Mouse (Mus musculus) liver, embryonic 16.5 days (tissue): ENCODE measurements around the gene 9630041A04Rik. TPM values are rescaled to one million over a fixed set of nuclear protein-coding genes. Genes with fewer than 3 reads are reported as not detected.

ENCODE experiments used
- ATAC-seq: fragments of 200-750 bp; cut with Nextera tagmentation; 2 replicates; pipeline ENCODE4 v1.8.0; 2017; ENCODE audit warnings: low read depth, mild to moderate bottlenecking, moderate number of reproducible peaks, moderate library complexity
- H3K27ac ChIP-seq: fragments of 300-500 bp; sonication (generic); 2 replicates; pipeline ENCODE4 v1.5.1; 2014; ENCODE audit warnings: mild to moderate bottlenecking, low read length
- H3K27me3 ChIP-seq: fragments of 300-500 bp; sonication (generic); 2 replicates; pipeline ENCODE4 v1.6.1; 2014; ENCODE audit warnings: low read depth, low read length, mixed read lengths; ENCODE audit not compliant: control insufficient read depth, insufficient read depth
- H3K36me3 ChIP-seq: fragments of 300-500 bp; sonication (generic); 2 replicates; pipeline ENCODE4 v1.6.1; 2014; ENCODE audit warnings: mild to moderate bottlenecking; ENCODE audit not compliant: control insufficient read depth, insufficient read depth
- H3K4me1 ChIP-seq: fragments of 300-500 bp; sonication (generic); 2 replicates; pipeline ENCODE4 v1.6.1; 2014; ENCODE audit warnings: low read depth, low read length, mixed read lengths; ENCODE audit not compliant: control insufficient read depth
- H3K4me2 ChIP-seq: fragments of 300-500 bp; sonication (generic); 2 replicates; pipeline ENCODE4 v1.6.1; 2014; ENCODE audit warnings: low read depth, low read length, mixed read lengths
- H3K4me3 ChIP-seq: fragments of 300-500 bp; sonication (generic); 2 replicates; pipeline ENCODE4 v1.5.1; 2014; ENCODE audit warnings: low read depth, mild to moderate bottlenecking, low read length
- H3K9ac ChIP-seq: fragments of 300-500 bp; sonication (generic); 2 replicates; pipeline ENCODE4 v1.6.1; 2014; ENCODE audit warnings: low read depth, low read length
- H3K9me3 ChIP-seq: fragments of 300-500 bp; sonication (generic); replicated peaks from 2 replicates; pipeline ENCODE4 v1.6.1; 2016; ENCODE audit warnings: low read length; ENCODE audit not compliant: control insufficient read depth
- WGBS: fragments of 180-500 bp; shearing (Covaris S2); extraction: QIAGEN DNeasy Blood & Tissue Kit; methylation state at CpG from one replicate; pipeline ENCODE4 v1.1.7; 2014; ENCODE audit not compliant: insufficient replicate concordance; 5-methylcytosine and 5-hydroxymethylcytosine counted together
- polyA plus RNA-seq: library from polyadenylated mRNA; unstranded; fragments of >200 nt; fragmentation: Nextera tagmentation; extraction: Ambion mirVana; gene quantifications from 2 replicates; pipeline ENCODE4 v1.2.1, GENCODE M21; 2015

Gene 9630041A04Rik
- polyA plus RNA-seq, 1 experiment from 2014 or later, result not detected

- H3K9me3 ChIP-seq, result no peaks in the 10 kb centered on the region
- no peak overlapping the region for H3K9ac ChIP-seq
- ATAC-seq, result no peak
- WGBS, result 63% methylated on average over 4 of the region's 4 CpGs
- no peak overlapping the region for H3K4me2 ChIP-seq
- H3K36me3 ChIP-seq, result no peaks in the 10 kb centered on the region
- H3K4me3 ChIP-seq, result no peak overlapping the region
- H3K27ac ChIP-seq, result no peak overlapping the region
- peaks cover 7% of the 10 kb centered on the region for H3K4me1 ChIP-seq
- H3K27me3 ChIP-seq, result no peaks in the 10 kb centered on the region
These were observed 76.4 kb downstream of the 9630041A04Rik start for GRCm38 (mm10) chr9:101938066-101938465.

- Histone ChIP-seq H3K9ac (no peak overlapping the region), H3K4me1 (peaks cover 7% of the 10 kb centered on the region), H3K27me3 (no peaks in the 10 kb centered on the region), H3K4me2 (no peak overlapping the region), H3K27ac (no peak overlapping the region), H3K4me3 (no peak overlapping the region), H3K9me3 (no peaks in the 10 kb centered on the region), H3K36me3 (no peaks in the 10 kb centered on the region)
- ATAC-seq, result no peak; the same call in 1 of the 2 replicates
- WGBS, result 67% methylated on average over 5 of the region's 5 CpGs
These were observed 77.4 kb downstream of the 9630041A04Rik start for GRCm38 (mm10) chr9:101939006-101939405.

- no peak overlapping the region for H3K4me2 ChIP-seq
- peak; percentile 58 for ATAC-seq
- no peak overlapping the region for H3K4me3 ChIP-seq
- no peak overlapping the region for H3K9ac ChIP-seq
- 22% methylated on average over 3 of the region's 3 CpGs for WGBS
- peaks cover 7% of the 10 kb centered on the region for H3K4me1 ChIP-seq
- H3K27ac ChIP-seq, result no peak overlapping the region
- H3K9me3 ChIP-seq, result no peaks in the 10 kb centered on the region
- no peaks in the 10 kb centered on the region for H3K27me3 ChIP-seq
- H3K36me3 ChIP-seq, result no peaks in the 10 kb centered on the region
These were observed 78.5 kb downstream of the 9630041A04Rik start for GRCm38 (mm10) chr9:101940182-101940581.

GRCm38 (mm10) chr9:101942058-101942669 lies 80.5 kb downstream of the 9630041A04Rik start:
- Histone ChIP-seq H3K4me1 (peaks cover 12% of the 10 kb centered on the region), H3K27ac (no peak overlapping the region), H3K27me3 (no peaks in the 10 kb centered on the region), H3K9ac (no peak overlapping the region), H3K9me3 (no peaks in the 10 kb centered on the region), H3K36me3 (no peaks in the 10 kb centered on the region), H3K4me2 (no peak overlapping the region), H3K4me3 (no peak overlapping the region)
- 62% methylated on average over 9 of the region's 9 CpGs for WGBS
- ATAC-seq, result no peak

GRCm38 (mm10) chr9:101945326-101945725 lies 83.7 kb downstream of the 9630041A04Rik start:
- H3K36me3 ChIP-seq, result no peaks in the 10 kb centered on the region
- no peak overlapping the region for H3K9ac ChIP-seq
- no peaks in the 10 kb centered on the region for H3K27me3 ChIP-seq
- H3K27ac ChIP-seq, result no peak overlapping the region
- H3K4me1 ChIP-seq, result peaks cover 7% of the 10 kb centered on the region; the same call in 1 of the 2 replicates
- H3K9me3 ChIP-seq, result no peaks in the 10 kb centered on the region
- H3K4me3 ChIP-seq, result no peak overlapping the region
- H3K4me2 ChIP-seq, result no peak overlapping the region
- WGBS, result 67% methylated on average over 7 of the region's 7 CpGs
- ATAC-seq, result no peak

- Histone ChIP-seq H3K4me1 (peaks cover 5% of the 10 kb centered on the region; the same call in 1 of the 2 replicates), H3K27ac (no peak overlapping the region), H3K9me3 (no peaks in the 10 kb centered on the region), H3K4me3 (no peak overlapping the region), H3K4me2 (no peak overlapping the region), H3K36me3 (no peaks in the 10 kb centered on the region), H3K9ac (no peak overlapping the region), H3K27me3 (no peaks in the 10 kb centered on the region)
- 47% methylated on average over 4 of the region's 4 CpGs for WGBS
- ATAC-seq, result peak; percentile 78
These were observed 84.2 kb downstream of the 9630041A04Rik start for GRCm38 (mm10) chr9:101945814-101946213.

GRCm38 (mm10) chr9:101950101-101950500 lies 88.5 kb downstream of the 9630041A04Rik start:
- 23% methylated on average over 3 of the region's 3 CpGs for WGBS
- no peak overlapping the region for H3K4me3 ChIP-seq
- H3K4me1 ChIP-seq, result peaks cover 5% of the 10 kb centered on the region; the same call in 1 of the 2 replicates
- no peaks in the 10 kb centered on the region for H3K9me3 ChIP-seq
- H3K4me2 ChIP-seq, result no peak overlapping the region
- H3K27me3 ChIP-seq, result no peaks in the 10 kb centered on the region
- H3K27ac ChIP-seq, result no peak overlapping the region
- no peak overlapping the region for H3K9ac ChIP-seq
- H3K36me3 ChIP-seq, result no peaks in the 10 kb centered on the region
- no peak for ATAC-seq

- Histone ChIP-seq H3K4me1 (no peaks in the 10 kb centered on the region), H3K4me3 (no peak overlapping the region), H3K27me3 (no peaks in the 10 kb centered on the region), H3K9ac (no peak overlapping the region), H3K9me3 (no peaks in the 10 kb centered on the region), H3K4me2 (no peak overlapping the region), H3K27ac (no peak overlapping the region), H3K36me3 (no peaks in the 10 kb centered on the region)
- 60% methylated on average over 4 of the region's 4 CpGs for WGBS
- ATAC-seq, result no peak
These were observed 92.9 kb downstream of the 9630041A04Rik start for GRCm38 (mm10) chr9:101954529-101954928.

- no peaks in the 10 kb centered on the region for H3K27me3 ChIP-seq
- no peak overlapping the region for H3K9ac ChIP-seq
- H3K4me1 ChIP-seq, result no peaks in the 10 kb centered on the region
- H3K36me3 ChIP-seq, result no peaks in the 10 kb centered on the region
- H3K27ac ChIP-seq, result no peak overlapping the region
- H3K4me3 ChIP-seq, result no peak overlapping the region
- no peaks in the 10 kb centered on the region for H3K9me3 ChIP-seq
- H3K4me2 ChIP-seq, result no peak overlapping the region
- no peak for ATAC-seq
- WGBS, result 29% methylated on average over 4 of the region's 4 CpGs
These were observed 94.6 kb downstream of the 9630041A04Rik start for GRCm38 (mm10) chr9:101956228-101956627.
